Mouse (Mus musculus): ENCODE results near the gene Lrrc55. TPM values are rescaled to one million over a fixed set of nuclear protein-coding genes. Genes with fewer than 3 reads are reported as not detected.
A peak's percentile ranks its signal among the peaks of the same experiment; 100 is the strongest.
"Not testable (repeated sequence)": the region's sequence is repeated elsewhere in the genome, so short reads cannot be mapped to it uniquely, and the experiment has no call there.

The Lrrc55 gene
- polyA plus RNA-seq (2015; fragmentation: Nextera tagmentation; extraction: Ambion mirVana): 0.59 and 0.61 TPM in 2 replicates

DNA sequence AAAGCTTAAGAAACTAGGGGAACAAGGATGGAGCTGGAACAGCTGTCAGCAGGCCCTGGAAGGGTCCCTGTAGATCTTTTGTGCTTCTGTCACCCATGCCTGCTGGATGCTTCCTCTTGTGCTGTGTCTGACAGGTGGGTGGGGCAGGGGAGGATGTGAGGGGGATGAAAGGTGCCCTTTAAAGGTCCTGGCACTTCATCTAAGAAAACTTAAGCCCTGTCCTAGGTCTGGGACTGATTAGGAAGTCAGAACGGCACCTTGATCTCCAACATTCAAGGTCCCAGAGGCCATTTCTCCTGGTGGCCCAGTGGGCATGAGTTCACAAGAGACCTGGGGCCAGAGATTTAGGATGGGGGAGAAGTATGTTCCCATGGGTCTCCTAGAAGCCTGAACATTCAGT lies at the start of gene Lrrc55:
Gene Lrrc55, minus strand, starts transcription at position 297 of the 400 bp plus-strand sequence.
- Histone ChIP-seq H3K9ac (no peak within 1 kb of the TSS), H3K27ac (no peak within 1 kb of the TSS), H3K4me1 (peaks cover 10% of the 10 kb centered on the region), H3K4me2 (peak within 1 kb of the TSS; percentile 62), H3K4me3 (peak within 1 kb of the TSS; percentile 29), H3K9me3 (no peaks in the 10 kb centered on the region), H3K36me3 (no peaks in the 10 kb centered on the region), H3K27me3 (peaks cover 13% of the 10 kb centered on the region)
- ATAC-seq (ENCODE audit: insufficient number of reproducible peaks, insufficient read depth, low FRiP score, low TSS enrichment, low read depth): no peak
- WGBS: 74% methylated on average over 1 of the region's 1 CpGs

DNA sequence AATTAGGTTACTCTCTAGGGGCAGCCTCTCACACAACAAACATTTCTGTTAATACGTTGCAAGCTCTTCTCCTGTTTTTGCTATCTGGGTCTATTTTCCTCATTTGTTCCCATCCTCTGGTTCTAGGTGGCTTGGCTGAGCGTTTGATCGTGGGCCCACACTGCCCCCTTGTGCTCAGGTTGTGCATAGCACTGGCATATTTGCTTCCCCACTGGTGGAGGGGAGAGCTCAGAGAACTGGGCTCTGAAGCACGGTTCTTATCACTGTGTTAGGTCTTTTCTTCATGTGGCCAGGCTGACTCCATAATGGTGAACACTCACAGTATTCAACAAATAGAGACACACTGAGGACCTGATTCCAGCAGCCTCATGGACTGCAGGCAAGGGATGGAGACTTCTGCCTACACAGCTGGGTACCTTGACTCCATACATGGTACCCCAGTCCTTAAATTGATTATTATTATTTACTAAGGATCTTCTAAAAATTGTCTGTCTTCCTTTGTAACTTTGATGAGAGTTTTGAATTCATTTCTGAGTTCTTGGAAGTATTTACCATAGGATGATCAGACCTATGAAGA lies 49.6 kb upstream of the Lrrc55 start:
- ATAC-seq (ENCODE audit: insufficient number of reproducible peaks, insufficient read depth, low FRiP score, low TSS enrichment, low read depth): no peak

DNA sequence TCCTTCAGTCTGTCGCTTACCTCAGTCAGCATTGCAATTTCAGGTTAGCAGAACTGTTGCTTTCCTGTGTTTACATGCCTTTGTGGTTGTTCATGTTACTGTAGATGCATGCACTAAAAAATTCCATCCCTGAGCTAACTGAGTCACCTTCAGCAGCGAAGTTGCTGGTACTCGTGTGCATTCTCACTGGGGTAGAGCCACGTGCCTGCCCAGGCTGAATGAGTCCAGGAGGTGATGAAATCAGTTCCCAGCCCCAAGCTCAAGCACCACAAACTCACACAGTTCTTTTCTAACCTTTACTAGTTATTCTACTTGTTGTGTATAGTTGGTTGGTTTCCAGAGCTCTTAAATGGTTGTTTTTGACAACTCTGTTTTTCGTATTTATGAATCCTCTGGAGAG lies 48.7 kb upstream of the Lrrc55 start:
- whole genome bisulfite sequencing: 74% methylated on average over 5 of the region's 5 CpGs
- Histone ChIP-seq H3K27me3 (no peaks in the 10 kb centered on the region), H3K36me3 (no peaks in the 10 kb centered on the region), H3K4me3 (no peak overlapping the region), H3K4me2 (no peak overlapping the region), H3K9ac (no peak overlapping the region), H3K4me1 (no peaks in the 10 kb centered on the region), H3K27ac (no peak overlapping the region), H3K9me3 (no peaks in the 10 kb centered on the region)
- ATAC-seq (ENCODE audit: insufficient number of reproducible peaks, insufficient read depth, low FRiP score, low TSS enrichment, low read depth): no peak

More for the DNA sequence above, 49.6 kb upstream of the Lrrc55 start:
- no peaks in the 10 kb centered on the region for H3K27me3 ChIP-seq
- no peak overlapping the region for H3K9ac ChIP-seq
- H3K4me2 ChIP-seq: no peak overlapping the region
- no peaks in the 10 kb centered on the region for H3K9me3 ChIP-seq
- 6% methylated on average over 4 of the region's 4 CpGs for WGBS
- H3K27ac ChIP-seq: no peak overlapping the region
- no peak overlapping the region for H3K4me3 ChIP-seq
- no peaks in the 10 kb centered on the region for H3K36me3 ChIP-seq
- no peaks in the 10 kb centered on the region for H3K4me1 ChIP-seq

DNA sequence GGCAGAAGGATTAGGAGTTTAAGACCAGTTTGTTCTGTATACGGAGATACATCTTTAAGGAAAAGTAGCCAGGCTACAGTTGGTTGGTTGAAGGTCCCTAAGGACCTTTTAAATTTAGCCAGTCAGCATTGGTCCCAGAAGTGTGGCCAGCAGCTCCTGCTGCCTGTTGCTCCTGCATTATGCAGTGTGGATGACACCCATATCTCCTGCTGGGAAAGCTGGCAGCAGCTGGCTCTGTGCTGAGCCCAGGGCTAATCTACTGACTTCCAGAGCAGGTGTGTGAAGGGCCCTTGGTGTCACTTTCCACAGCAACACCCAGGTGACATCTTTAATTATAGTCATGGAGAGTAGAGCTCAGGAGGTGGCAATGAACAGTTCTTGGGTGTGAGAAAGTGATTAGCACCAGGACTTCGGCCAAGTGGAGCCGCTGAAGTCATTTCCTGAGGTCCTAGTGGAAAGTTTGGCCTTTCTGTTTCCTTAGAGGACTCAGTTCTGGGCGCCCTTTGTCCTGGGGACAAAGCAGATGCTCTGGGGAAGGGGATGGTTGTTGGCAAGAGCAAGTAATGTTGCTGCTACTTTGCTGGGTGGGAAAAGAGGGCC lies 41.2 kb upstream of the Lrrc55 start:
- Histone ChIP-seq H3K4me1 (no peaks in the 10 kb centered on the region), H3K4me2 (no peak overlapping the region), H3K4me3 (no peak overlapping the region), H3K27me3 (no peaks in the 10 kb centered on the region), H3K9me3 (no peaks in the 10 kb centered on the region), H3K9ac (no peak overlapping the region), H3K27ac (no peak overlapping the region), H3K36me3 (no peaks in the 10 kb centered on the region)
- no peak for ATAC-seq (ENCODE audit: insufficient number of reproducible peaks, insufficient read depth, low FRiP score, low TSS enrichment, low read depth)
- 65% methylated on average over 4 of the region's 4 CpGs for WGBS

DNA sequence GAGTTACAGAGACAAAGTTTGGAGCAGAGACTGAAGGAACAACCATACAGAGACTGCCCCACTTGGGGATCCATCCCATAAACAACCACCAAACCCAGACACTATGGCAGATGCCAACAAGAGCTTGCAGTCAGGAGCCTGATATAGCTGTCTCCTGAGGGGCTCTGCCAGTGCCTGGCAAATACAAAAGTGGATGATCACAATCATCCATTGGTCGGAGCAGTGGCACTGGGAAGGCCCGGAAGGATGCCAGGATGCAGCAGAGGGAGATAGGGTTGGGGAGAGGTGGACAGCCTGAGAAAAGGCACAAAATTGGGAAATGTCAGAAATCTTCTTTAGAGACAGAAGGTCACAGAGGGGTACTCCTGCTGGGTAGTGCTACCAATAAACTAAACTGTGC lies 40.2 kb upstream of the Lrrc55 start:
- H3K9ac ChIP-seq; H3K4me1 ChIP-seq; H3K4me3 ChIP-seq; H3K4me2 ChIP-seq; H3K27me3 ChIP-seq; ATAC-seq (ENCODE audit: insufficient number of reproducible peaks, insufficient read depth, low FRiP score, low TSS enrichment, low read depth); H3K27ac ChIP-seq; H3K9me3 ChIP-seq; H3K36me3 ChIP-seq: not testable (repeated sequence)
- 86% methylated on average over 2 of the region's 2 CpGs for WGBS

- Histone ChIP-seq H3K4me3 (no peak overlapping the region), H3K4me1 (no peaks in the 10 kb centered on the region), H3K27ac (no peak overlapping the region), H3K36me3 (no peaks in the 10 kb centered on the region), H3K9me3 (no peaks in the 10 kb centered on the region), H3K4me2 (no peak overlapping the region), H3K27me3 (no peaks in the 10 kb centered on the region), H3K9ac (no peak overlapping the region)
- 72% methylated on average over 4 of the region's 4 CpGs for WGBS
- ATAC-seq (ENCODE audit: insufficient number of reproducible peaks, insufficient read depth, low FRiP score, low TSS enrichment, low read depth): no peak
Measured at GRCm38 (mm10) chr2:85230771-85231511, 33.9 kb upstream of the Lrrc55 start.

- H3K27me3 ChIP-seq: no peaks in the 10 kb centered on the region
- H3K9ac ChIP-seq: no peak overlapping the region
- H3K27ac ChIP-seq: no peak overlapping the region
- no peak for ATAC-seq (ENCODE audit: insufficient number of reproducible peaks, insufficient read depth, low FRiP score, low TSS enrichment, low read depth)
- 58% methylated on average over 3 of the region's 3 CpGs for WGBS
- no peak overlapping the region for H3K4me3 ChIP-seq
- H3K9me3 ChIP-seq: no peaks in the 10 kb centered on the region
- peaks cover 1% of the 10 kb centered on the region for H3K4me1 ChIP-seq
- no peak overlapping the region for H3K4me2 ChIP-seq
- H3K36me3 ChIP-seq: no peaks in the 10 kb centered on the region
Measured at GRCm38 (mm10) chr2:85229606-85230005, 32.6 kb upstream of the Lrrc55 start.

DNA sequence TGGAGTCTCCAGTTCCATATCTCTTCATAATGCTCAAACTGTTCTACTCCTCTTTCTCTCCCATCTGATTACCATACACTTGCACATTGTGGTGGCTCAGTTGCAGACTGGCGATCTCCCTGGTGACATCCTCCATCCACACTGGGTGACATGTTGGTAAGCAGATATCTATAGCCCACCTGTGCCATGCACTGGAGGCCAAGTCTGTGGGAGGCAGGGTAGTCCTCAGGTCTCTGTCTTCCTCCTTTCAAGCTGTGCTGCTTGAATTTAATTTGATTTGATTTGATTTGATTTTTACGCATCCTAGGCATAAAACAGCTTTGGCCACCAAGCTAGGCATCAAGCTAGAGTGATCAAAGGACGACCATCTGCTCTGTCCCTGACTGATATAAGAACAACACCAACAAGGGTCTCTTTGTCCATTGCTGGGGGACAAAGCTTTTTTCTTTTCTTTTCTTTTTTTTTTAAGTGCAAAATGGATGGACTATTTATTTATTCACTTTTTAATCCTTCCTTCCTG lies 30.9 kb upstream of the Lrrc55 start:
- H3K9me3 ChIP-seq: no peaks in the 10 kb centered on the region

DNA sequence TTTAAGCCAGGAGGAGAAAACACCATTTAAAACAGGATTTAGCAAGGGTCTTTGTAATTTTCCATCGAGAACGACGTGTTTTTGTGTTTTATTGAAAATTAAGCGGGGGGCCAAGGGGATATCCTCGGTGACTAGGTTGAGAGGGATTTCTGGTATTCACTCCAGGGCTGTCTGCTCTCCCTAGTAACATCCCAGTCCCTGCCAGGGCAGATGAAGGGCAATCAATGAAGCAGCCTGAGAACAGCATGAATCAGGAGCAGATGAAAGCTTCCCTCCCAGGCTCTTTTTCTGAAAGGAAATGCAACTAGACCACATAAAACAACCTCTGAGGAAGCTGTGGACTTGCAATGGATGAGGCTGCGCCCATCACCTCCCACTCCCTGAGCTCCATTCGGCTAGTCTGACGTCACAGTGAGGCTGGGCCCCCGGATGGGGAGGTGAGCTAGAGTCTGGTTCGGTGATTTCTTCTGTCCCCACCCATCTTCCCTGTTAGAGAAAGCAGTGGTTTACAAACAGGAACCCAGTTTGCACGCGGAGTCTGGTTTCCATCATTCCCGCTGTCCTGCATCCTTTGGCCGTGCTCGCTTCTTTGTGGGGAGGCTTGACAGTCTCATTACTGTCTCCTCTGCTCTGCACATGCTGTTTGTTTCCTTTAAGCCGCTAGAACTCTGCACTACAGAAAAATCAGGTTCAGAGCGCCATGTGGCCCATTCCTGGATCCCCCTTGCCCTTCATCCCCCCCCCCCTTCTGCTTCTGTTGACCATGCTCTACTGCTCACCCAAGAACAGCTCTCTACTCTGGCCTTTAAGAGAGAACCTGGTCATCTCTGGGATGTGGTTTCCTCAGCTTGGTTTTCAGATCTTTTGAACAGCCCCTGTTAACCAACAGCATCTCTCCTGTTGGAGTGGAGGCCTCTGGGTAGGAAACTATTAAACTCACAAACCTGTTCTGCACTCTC lies 27.5 kb upstream of the Lrrc55 start:
- WGBS: 46% methylated on average over 17 of the region's 17 CpGs
- Histone ChIP-seq H3K4me2 (peak overlapping the region; percentile 40), H3K27ac (no peak overlapping the region), H3K36me3 (no peaks in the 10 kb centered on the region), H3K27me3 (no peaks in the 10 kb centered on the region), H3K4me1 (peaks cover 6% of the 10 kb centered on the region), H3K9ac (no peak overlapping the region), H3K4me3 (no peak overlapping the region), H3K9me3 (no peaks in the 10 kb centered on the region)
- no peak for ATAC-seq (ENCODE audit: insufficient number of reproducible peaks, insufficient read depth, low FRiP score, low TSS enrichment, low read depth)

More for the DNA sequence above, 30.9 kb upstream of the Lrrc55 start:
- no peak overlapping the region for H3K27ac ChIP-seq
- H3K4me2 ChIP-seq: no peak overlapping the region
- H3K36me3 ChIP-seq: no peaks in the 10 kb centered on the region
- H3K27me3 ChIP-seq: no peaks in the 10 kb centered on the region
- no peak overlapping the region for H3K9ac ChIP-seq
- peaks cover 6% of the 10 kb centered on the region for H3K4me1 ChIP-seq
- ATAC-seq (ENCODE audit: insufficient number of reproducible peaks, insufficient read depth, low FRiP score, low TSS enrichment, low read depth): no peak
- H3K4me3 ChIP-seq: no peak overlapping the region
- 82% methylated on average over 3 of the region's 3 CpGs for WGBS

GRCm38 (mm10) chr2:85216606-85217005 lies 19.6 kb upstream of the Lrrc55 start:
- Histone ChIP-seq H3K4me3 (no peak overlapping the region), H3K9ac (no peak overlapping the region), H3K27ac (no peak overlapping the region), H3K27me3 (no peaks in the 10 kb centered on the region), H3K4me1 (no peaks in the 10 kb centered on the region), H3K4me2 (no peak overlapping the region), H3K9me3 (no peaks in the 10 kb centered on the region), H3K36me3 (no peaks in the 10 kb centered on the region)
- ATAC-seq (ENCODE audit: insufficient number of reproducible peaks, insufficient read depth, low FRiP score, low TSS enrichment, low read depth): no peak

DNA sequence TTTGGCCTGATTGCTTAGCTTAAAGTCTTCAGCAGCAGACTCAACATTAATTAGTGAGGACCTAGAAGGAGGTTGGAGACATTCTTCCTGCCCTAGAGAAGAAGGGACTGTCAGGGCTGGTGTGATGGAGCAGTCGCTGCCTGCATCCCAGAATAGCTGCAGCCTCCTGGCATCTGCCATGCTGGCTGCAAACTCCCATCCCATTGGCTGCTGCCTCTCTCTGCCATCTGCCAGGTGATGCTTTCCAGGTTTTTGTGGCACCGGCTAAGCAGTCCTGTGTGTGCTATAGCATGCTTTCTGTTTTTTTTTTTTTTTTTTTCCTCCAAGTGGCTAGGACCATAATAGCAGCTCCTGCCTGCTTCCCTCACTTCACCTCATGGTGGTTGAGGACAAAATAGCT lies 16.7 kb upstream of the Lrrc55 start:
- Histone ChIP-seq H3K9ac (no peak overlapping the region), H3K27ac (no peak overlapping the region), H3K4me2 (no peak overlapping the region), H3K4me3 (no peak overlapping the region), H3K27me3 (no peaks in the 10 kb centered on the region), H3K36me3 (no peaks in the 10 kb centered on the region), H3K9me3 (no peaks in the 10 kb centered on the region), H3K4me1 (no peaks in the 10 kb centered on the region)
- no peak for ATAC-seq (ENCODE audit: insufficient number of reproducible peaks, insufficient read depth, low FRiP score, low TSS enrichment, low read depth)
- WGBS: 69% methylated on average over 2 of the region's 2 CpGs

Data from embryonic facial prominence, embryonic 13.5 days (tissue).